Mouse (Mus musculus): Measurements from ENCODE around the gene Thnsl1. TPM values are rescaled to one million over a fixed set of nuclear protein-coding genes. Genes with fewer than 3 reads are reported as not detected.

The Thnsl1 gene
- polyA plus RNA-seq, 1 experiment, result 5.1 TPM

DNA sequence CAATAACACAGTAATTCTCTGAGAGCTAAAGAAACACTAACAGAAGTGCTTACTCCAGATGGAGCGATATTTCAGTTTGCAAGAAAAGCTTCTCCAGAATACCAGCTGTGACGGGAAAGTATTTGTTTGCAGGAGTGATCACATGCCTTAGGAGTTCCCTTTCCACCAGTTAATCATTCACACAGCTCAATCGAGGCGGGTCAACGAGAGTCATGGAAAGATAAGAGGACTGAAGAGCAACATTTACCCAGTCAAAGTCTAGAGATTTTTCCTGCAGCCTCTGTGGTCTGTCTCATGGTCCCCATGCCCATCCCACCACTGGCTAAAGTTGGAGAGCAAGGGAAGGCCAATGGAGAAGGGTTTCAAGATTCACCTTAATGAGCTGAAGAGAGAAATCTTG, 53.6 kb downstream of the Thnsl1 start:
- peak; percentile 23 for DNase-seq
- TF ChIP-seq POLR2A (IDR thresholded peaks at IDR 0.05; ENCODE audit: low read depth, low read length), result no peak
- TF ChIP-seq CTCF (conservative IDR thresholded peaks at IDR 0.05; ENCODE audit: insufficient read depth, insufficient read length, low read depth, low read length), result no peak

DNA sequence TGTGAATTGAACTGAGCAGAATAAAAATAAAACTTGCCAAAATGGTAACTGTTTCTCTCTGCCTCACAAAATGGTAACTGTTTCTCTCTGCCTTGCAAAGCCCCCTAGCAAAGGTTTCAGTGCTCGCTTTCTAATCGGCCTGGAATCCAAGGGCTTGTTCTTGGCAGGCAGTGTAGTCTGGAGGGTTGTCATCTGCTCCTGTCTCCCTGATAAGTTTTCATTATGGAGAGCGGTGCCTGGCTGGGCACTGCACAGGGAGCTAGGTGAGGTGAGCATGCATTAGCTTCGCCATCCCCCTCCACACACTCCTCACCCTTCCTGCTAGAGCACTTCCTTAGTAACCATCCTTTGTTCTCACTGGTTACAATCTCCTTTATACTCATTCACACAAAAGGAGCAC, 54.5 kb downstream of the Thnsl1 start:
- DNase-seq, result no peak
- H3K4me3 ChIP-seq (ENCODE audit: insufficient read depth, low read depth, low read length), result no peak overlapping the region
- H3K27me3 ChIP-seq (replicated peaks; ENCODE audit: control insufficient read depth, insufficient read depth, low read length), result no peaks in the 10 kb centered on the region
- H3K36me3 ChIP-seq (ENCODE audit: control insufficient read depth, insufficient read depth, low read length), result no peaks in the 10 kb centered on the region
- TF ChIP-seq CTCF (conservative IDR thresholded peaks at IDR 0.05; ENCODE audit: insufficient read depth, insufficient read length, low read depth, low read length) (no peak), POLR2A (IDR thresholded peaks at IDR 0.05; ENCODE audit: low read depth, low read length) (no peak)
- WGBS, result 74% methylated on average over 4 of the region's 4 CpGs
- H3K27ac ChIP-seq (ENCODE audit: insufficient read depth, low read depth, low read length), result no peak overlapping the region
- H3K4me1 ChIP-seq (ENCODE audit: control insufficient read depth, insufficient read depth, low read length), result peaks cover 5% of the 10 kb centered on the region; the same call in 1 of the 2 replicates

More for the DNA sequence above, 53.6 kb downstream of the Thnsl1 start:
- 22% methylated on average over 5 of the region's 5 CpGs for WGBS
- H3K4me1 ChIP-seq (ENCODE audit: control insufficient read depth, insufficient read depth, low read length), result peaks cover 5% of the 10 kb centered on the region; the same call in 1 of the 2 replicates
- H3K27ac ChIP-seq (ENCODE audit: insufficient read depth, low read depth, low read length), result no peak overlapping the region
- H3K36me3 ChIP-seq (ENCODE audit: control insufficient read depth, insufficient read depth, low read length), result no peaks in the 10 kb centered on the region
- H3K4me3 ChIP-seq (ENCODE audit: insufficient read depth, low read depth, low read length), result no peak overlapping the region
- no peaks in the 10 kb centered on the region for H3K27me3 ChIP-seq (replicated peaks; ENCODE audit: control insufficient read depth, insufficient read depth, low read length)

DNA sequence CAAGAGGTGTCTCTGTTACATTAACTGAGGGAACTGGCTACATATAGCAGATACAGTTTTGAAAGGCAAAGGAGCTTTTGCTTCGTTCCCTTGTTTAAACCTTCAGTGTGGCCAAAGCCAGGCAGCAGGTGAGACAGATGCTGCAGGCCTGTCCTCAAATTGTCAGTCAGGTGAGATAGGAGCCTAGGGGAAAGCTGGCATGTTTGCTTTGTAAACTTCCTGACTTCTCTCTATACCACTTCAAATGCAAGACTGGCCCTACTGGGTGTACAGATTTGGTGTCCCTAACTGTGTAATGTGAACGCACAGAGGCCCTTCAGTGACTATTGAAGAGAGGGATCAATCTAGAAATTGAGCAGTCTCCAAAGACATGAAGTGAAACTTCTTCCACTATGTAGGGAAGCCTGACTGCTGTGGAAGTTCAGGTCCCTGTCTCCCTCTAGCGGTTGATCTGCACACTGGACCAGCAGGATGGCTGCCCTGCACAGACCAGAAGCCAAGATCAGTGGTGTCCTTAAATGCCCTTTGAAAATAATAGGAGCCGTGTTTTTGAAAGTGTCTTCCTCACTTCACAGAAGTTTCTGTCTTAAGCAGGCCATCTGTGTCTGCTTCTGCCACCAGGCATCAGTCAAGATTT, 56.0 kb downstream of the Thnsl1 start:
- Histone ChIP-seq H3K27me3 (replicated peaks; ENCODE audit: control insufficient read depth, insufficient read depth, low read length) (no peaks in the 10 kb centered on the region), H3K4me1 (ENCODE audit: control insufficient read depth, insufficient read depth, low read length) (peaks cover 5% of the 10 kb centered on the region; the same call in 1 of the 2 replicates), H3K36me3 (ENCODE audit: control insufficient read depth, insufficient read depth, low read length) (no peaks in the 10 kb centered on the region), H3K27ac (ENCODE audit: insufficient read depth, low read depth, low read length) (no peak overlapping the region), H3K4me3 (ENCODE audit: insufficient read depth, low read depth, low read length) (no peak overlapping the region)
- DNase-seq, result peak; percentile 64
- WGBS, result 22% methylated on average over 4 of the region's 4 CpGs
- TF ChIP-seq POLR2A (IDR thresholded peaks at IDR 0.05; ENCODE audit: low read depth, low read length) (no peak), CTCF (conservative IDR thresholded peaks at IDR 0.05; ENCODE audit: insufficient read depth, insufficient read length, low read depth, low read length) (peak; percentile 99)

DNA sequence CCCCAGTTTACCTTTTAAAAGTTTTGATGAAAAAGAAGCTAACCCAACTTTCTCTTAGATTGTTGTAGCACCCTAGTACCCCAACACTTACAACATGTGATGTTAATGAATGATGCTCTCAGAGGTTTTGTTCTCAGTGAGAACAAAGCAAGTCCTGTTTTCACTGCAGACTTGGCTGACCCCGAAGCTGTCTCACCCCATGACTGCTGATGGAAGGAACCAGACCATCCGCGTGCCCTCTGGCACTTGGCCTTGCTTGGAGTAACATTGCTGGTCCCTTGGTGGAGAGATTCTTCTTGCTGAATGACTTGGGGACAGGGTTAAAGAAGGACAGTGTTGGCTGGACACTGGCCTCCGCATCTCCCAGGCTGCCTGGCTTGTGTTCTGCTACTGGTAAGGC, 58.5 kb downstream of the Thnsl1 start:
- TF ChIP-seq POLR2A (IDR thresholded peaks at IDR 0.05; ENCODE audit: low read depth, low read length) (no peak), CTCF (conservative IDR thresholded peaks at IDR 0.05; ENCODE audit: insufficient read depth, insufficient read length, low read depth, low read length) (no peak)
- H3K4me3 ChIP-seq (ENCODE audit: insufficient read depth, low read depth, low read length), result no peak overlapping the region
- no peaks in the 10 kb centered on the region for H3K36me3 ChIP-seq (ENCODE audit: control insufficient read depth, insufficient read depth, low read length)
- H3K27ac ChIP-seq (ENCODE audit: insufficient read depth, low read depth, low read length), result no peak overlapping the region
- no peaks in the 10 kb centered on the region for H3K27me3 ChIP-seq (replicated peaks; ENCODE audit: control insufficient read depth, insufficient read depth, low read length)
- WGBS, result 72% methylated on average over 4 of the region's 4 CpGs
- no peak for DNase-seq
- peaks cover 2% of the 10 kb centered on the region; the same call in 1 of the 2 replicates for H3K4me1 ChIP-seq (ENCODE audit: control insufficient read depth, insufficient read depth, low read length)

Other genes with a start within 250 kb of the Thnsl1 start
- 9.5 and 11.3 TPM in 2 replicates for gene Arhgap21, start 236.8 kb upstream of the Thnsl1 start, polyA plus RNA-seq (2012; rRNA removed)
- gene Enkur, start 359 bp upstream of the Thnsl1 start, polyA plus RNA-seq (2012; rRNA removed), result 0.19 TPM in 1 of 2 replicates, not detected in the other
- gene Gpr158, start 161.8 kb downstream of the Thnsl1 start, polyA plus RNA-seq (2012; rRNA removed), result 0.09 TPM in 1 of 2 replicates, not detected in the other